Mouse (Mus musculus) yolk sac, embryonic 10.5 days (tissue): ENCODE results near the gene Dock9.

Experiments
- DNase-seq: peaks from one replicate; pipeline ENCODE4 v3.0.0-alpha.2; 2017; ENCODE audit warnings: low spot score

Dock9 gene

GRCm38 (mm10) chr14:121620567-121620966 is 177.1 kb downstream of the Dock9 start:
- DNase-seq: no peak

GRCm38 (mm10) chr14:121620157-121620556 is 177.5 kb downstream of the Dock9 start:
- no peak for DNase-seq

GRCm38 (mm10) chr14:121617645-121618390 is 179.8 kb downstream of the Dock9 start:
- no peak for DNase-seq

GRCm38 (mm10) chr14:121615431-121615830 is 182.2 kb downstream of the Dock9 start:
- no peak for DNase-seq

- DNase-seq: no peak
Measured at GRCm38 (mm10) chr14:121614461-121615170, 183.0 kb downstream of the Dock9 start.

- DNase-seq: no peak
Measured at GRCm38 (mm10) chr14:121613490-121613889, 184.1 kb downstream of the Dock9 start.

GRCm38 (mm10) chr14:121612926-121613325 is 184.7 kb downstream of the Dock9 start:
- no peak for DNase-seq

GRCm38 (mm10) chr14:121611533-121611932 is 186.1 kb downstream of the Dock9 start:
- no peak for DNase-seq

GRCm38 (mm10) chr14:121611098-121611497 is 186.5 kb downstream of the Dock9 start:
- DNase-seq: no peak

GRCm38 (mm10) chr14:121608522-121608921 is 189.1 kb downstream of the Dock9 start:
- DNase-seq: no peak

- DNase-seq: no peak
Measured at GRCm38 (mm10) chr14:121606433-121606832, 191.2 kb downstream of the Dock9 start.

GRCm38 (mm10) chr14:121605260-121605659 is 192.4 kb downstream of the Dock9 start:
- DNase-seq: no peak

GRCm38 (mm10) chr14:121604565-121604964 is 193.1 kb downstream of the Dock9 start:
- DNase-seq: no peak

GRCm38 (mm10) chr14:121602610-121603009 is 195.0 kb downstream of the Dock9 start:
- DNase-seq: no peak

GRCm38 (mm10) chr14:121600538-121600937 is 197.1 kb downstream of the Dock9 start:
- DNase-seq: no peak

- DNase-seq: no peak
Measured at GRCm38 (mm10) chr14:121597073-121597472, 200.6 kb downstream of the Dock9 start.

GRCm38 (mm10) chr14:121596631-121597030 is 201.0 kb downstream of the Dock9 start:
- no peak for DNase-seq

GRCm38 (mm10) chr14:121594684-121595083 is 203.0 kb downstream of the Dock9 start:
- DNase-seq: no peak

GRCm38 (mm10) chr14:121593313-121593929 is 204.2 kb downstream of the Dock9 start:
- peak; percentile 21 for DNase-seq

GRCm38 (mm10) chr14:121592890-121593289 is 204.7 kb downstream of the Dock9 start:
- DNase-seq: no peak

- DNase-seq: no peak
Measured at GRCm38 (mm10) chr14:121592356-121592755, 205.3 kb downstream of the Dock9 start.

- DNase-seq: peak; percentile 38
Measured at GRCm38 (mm10) chr14:121589097-121589725, 208.4 kb downstream of the Dock9 start.
